Mouse (Mus musculus) ES-E14 (cell line): Measurements from ENCODE around the gene Sh2d6. TPM values are rescaled to one million over a fixed set of nuclear protein-coding genes. Genes with fewer than 3 reads are reported as not detected.

Source experiments
- DNase-seq: peaks from one replicate; pipeline ENCODE4 v3.0.0-alpha.2; 2013; ENCODE audit warnings: low read depth, low spot score
- H3K27ac ChIP-seq: 2 replicates; pipeline ENCODE4 v1.5.1; 2012; ENCODE audit warnings: low read depth, mild to moderate bottlenecking, low read length, moderate library complexity, mixed read lengths; ENCODE audit not compliant: poor library complexity, insufficient read depth, severe bottlenecking
- H3K36me3 ChIP-seq: 2 replicates; pipeline ENCODE4 v1.6.1; 2012; ENCODE audit warnings: mild to moderate bottlenecking, low read length, moderate library complexity, mixed read lengths; ENCODE audit not compliant: control insufficient read depth, poor library complexity, insufficient read depth, severe bottlenecking
- H3K4me1 ChIP-seq, 2 experiments: fragments of 150-350 bp in 1 of 2; sonication (generic) in 1 of 2; 2 replicates each; pipeline ENCODE4 v1.6.1; 2012; ENCODE audit warnings: low read length in 2 of 2, mild to moderate bottlenecking in 1 of 2, mixed read lengths in 1 of 2; ENCODE audit not compliant: control insufficient read depth in 2 of 2, insufficient read depth in 2 of 2, poor library complexity in 1 of 2
- H3K4me3 ChIP-seq, 2 experiments: fragments of 150-350 bp in 1 of 2; sonication (generic) in 1 of 2; 2 replicates each; pipeline ENCODE4 v1.5.1; 2012; ENCODE audit warnings: low read length in 2 of 2, low read depth in 1 of 2, mild to moderate bottlenecking in 1 of 2, mixed read lengths in 1 of 2; ENCODE audit not compliant: insufficient read depth in 1 of 2, poor library complexity in 1 of 2, severe bottlenecking in 1 of 2
- H3K9ac ChIP-seq: 2 replicates; pipeline ENCODE4 v1.6.1; 2012; ENCODE audit warnings: low read depth, mild to moderate bottlenecking, low read length, mixed read lengths; ENCODE audit not compliant: poor library complexity, insufficient read depth, severe bottlenecking
- H3K9me3 ChIP-seq: fragments of 150-350 bp; sonication (generic); 2 replicates; pipeline ENCODE4 v1.6.1; 2012; ENCODE audit warnings: low read depth, mild to moderate bottlenecking, low read length; ENCODE audit not compliant: control insufficient read depth, insufficient read depth
- CHD2 ChIP-seq: IDR thresholded peaks from 2 replicates; pipeline ENCODE4 v1.6.1; 2014; ENCODE audit warnings: mild to moderate bottlenecking, low read depth, low read length, inconsistent platforms
- HCFC1 ChIP-seq: IDR thresholded peaks from 2 replicates; pipeline ENCODE4 v1.6.1; 2012; ENCODE audit warnings: low read length, inconsistent platforms, borderline replicate concordance; ENCODE audit not compliant: insufficient read depth
- MAFK ChIP-seq: IDR thresholded peaks from 2 replicates; pipeline ENCODE4 v1.6.1; 2014; ENCODE audit warnings: mild to moderate bottlenecking, low read depth, low read length, inconsistent platforms; ENCODE audit not compliant: insufficient read depth
- ZC3H11A ChIP-seq: IDR thresholded peaks from 2 replicates; pipeline ENCODE4 v1.6.1; 2012; ENCODE audit warnings: low read depth, mild to moderate bottlenecking, inconsistent platforms, low read length, borderline replicate concordance
- ZNF384 ChIP-seq: IDR thresholded peaks from 2 replicates; pipeline ENCODE4 v1.6.1; 2012; ENCODE audit warnings: low read depth, low read length, inconsistent platforms
- in situ Hi-C, 2 experiments: fragments of 600-800 bp; cut with MboI; formaldehyde crosslinking; loops; one replicate each; pipeline ENCODE4 v1.15.1; 2025; ENCODE audit warnings: low sequenced_read_pairs in 2 of 2, inconsistent platforms in 1 of 2; ENCODE audit not compliant: unreplicated experiment in 2 of 2
- total RNA-seq: library from RNA; depleted of rRNA; stranded (reverse); fragments of 300-350 nt; gene quantifications from 2 replicates; pipeline ENCODE4 v1.2.3, GENCODE M21; 2012

The Sh2d6 gene
- total RNA-seq, 1 experiment = not detected

DNA sequence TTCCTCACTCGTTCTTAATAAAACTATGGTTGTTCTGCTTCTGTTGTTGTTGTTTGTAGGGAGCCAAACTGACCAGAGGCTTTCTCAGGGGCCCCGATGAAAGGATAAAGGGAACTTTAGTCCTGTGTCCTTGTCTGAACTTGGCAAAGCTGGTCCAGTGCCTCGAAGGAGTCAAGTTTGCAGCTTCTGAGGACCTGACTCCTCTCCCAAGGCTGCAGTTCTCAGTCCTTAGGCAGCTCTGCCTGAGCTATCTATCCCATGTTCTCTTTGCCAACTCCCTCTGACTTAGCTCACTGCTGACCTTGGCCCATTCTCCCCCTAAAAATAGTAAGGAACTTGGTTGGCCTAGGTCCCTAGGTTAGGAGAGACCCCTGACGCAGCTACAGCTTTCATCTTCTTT, 5.6 kb upstream of the Sh2d6 start:
- Histone ChIP-seq H3K9me3 (no peaks in the 10 kb centered on the region), H3K4me1 (no peaks in the 10 kb centered on the region), H3K9ac (no peak overlapping the region), H3K36me3 (no peaks in the 10 kb centered on the region), H3K4me3 (no peak overlapping the region), H3K27ac (no peak overlapping the region)
- in situ Hi-C loops = no loop called here
- TF ChIP-seq ZNF384 = no peak
- TF ChIP-seq CHD2 = no peak
- TF ChIP-seq ZC3H11A = no peak
- no peak for TF ChIP-seq MAFK
- DNase-seq = no peak

DNA sequence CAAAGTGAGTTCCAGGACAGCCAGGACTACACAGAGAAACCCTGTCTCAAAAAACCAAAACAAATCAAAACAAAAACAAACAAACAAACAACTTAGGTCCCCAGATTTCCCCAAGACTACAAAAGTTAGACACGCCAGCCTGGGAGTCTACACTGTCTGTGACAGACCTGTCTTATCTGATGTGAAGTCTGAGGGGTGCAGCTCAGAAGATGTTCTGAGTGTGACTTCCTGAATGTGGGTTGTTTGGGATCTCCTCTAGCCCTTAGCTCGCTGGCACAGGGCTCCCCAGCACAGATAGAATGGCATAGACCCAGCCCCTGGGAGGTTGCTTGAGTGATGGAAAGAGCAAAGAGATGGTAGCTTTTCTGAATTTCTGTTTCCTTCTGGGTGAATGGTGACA, 2.7 kb upstream of the Sh2d6 start:
- in situ Hi-C loops = no loop called here

GRCm38 (mm10) chr6:72523222-72523621, 1.7 kb upstream of the Sh2d6 start:
- no peak for DNase-seq
- in situ Hi-C loops = no loop called here
- Histone ChIP-seq H3K4me1 (peaks cover 3 to 6% of the 10 kb centered on the region in 2 experiments; a peak in 1 of 4 replicates), H3K27ac (no peak overlapping the region), H3K9me3 (no peaks in the 10 kb centered on the region), H3K36me3 (no peaks in the 10 kb centered on the region), H3K4me3 (no peak overlapping the region), H3K9ac (no peak overlapping the region)
- no peak for TF ChIP-seq ZC3H11A
- no peak for TF ChIP-seq CHD2
- no peak for TF ChIP-seq MAFK
- no peak for TF ChIP-seq ZNF384
- TF ChIP-seq HCFC1 = no peak

More for the DNA sequence above, 2.7 kb upstream of the Sh2d6 start:
- Histone ChIP-seq H3K4me1 (peaks cover 3 to 6% of the 10 kb centered on the region in 2 experiments; a peak in 1 of 4 replicates), H3K27ac (no peak overlapping the region), H3K36me3 (no peaks in the 10 kb centered on the region), H3K9me3 (no peaks in the 10 kb centered on the region), H3K4me3 (no peak overlapping the region), H3K9ac (no peak overlapping the region)
- no peak for DNase-seq
- TF ChIP-seq ZNF384 (no peak), ZC3H11A (no peak), MAFK (no peak), CHD2 (no peak), HCFC1 (no peak)

GRCm38 (mm10) chr6:72522288-72522687, 781 bp upstream of the Sh2d6 start:
- TF ChIP-seq ZC3H11A = no peak
- no peak for TF ChIP-seq ZNF384
- TF ChIP-seq MAFK = no peak
- TF ChIP-seq HCFC1 = no peak
- no peak for TF ChIP-seq CHD2
- no peak for DNase-seq
- no peak overlapping the region for H3K27ac ChIP-seq
- no peaks in the 10 kb centered on the region for H3K9me3 ChIP-seq
- no peaks in the 10 kb centered on the region for H3K36me3 ChIP-seq
- no peak overlapping the region for H3K9ac ChIP-seq
- no peak overlapping the region for H3K4me3 ChIP-seq
- in situ Hi-C loops = no loop called here
- H3K4me1 ChIP-seq = peaks cover 3 to 6% of the 10 kb centered on the region in 2 experiments; a peak in 1 of 4 replicates

DNA sequence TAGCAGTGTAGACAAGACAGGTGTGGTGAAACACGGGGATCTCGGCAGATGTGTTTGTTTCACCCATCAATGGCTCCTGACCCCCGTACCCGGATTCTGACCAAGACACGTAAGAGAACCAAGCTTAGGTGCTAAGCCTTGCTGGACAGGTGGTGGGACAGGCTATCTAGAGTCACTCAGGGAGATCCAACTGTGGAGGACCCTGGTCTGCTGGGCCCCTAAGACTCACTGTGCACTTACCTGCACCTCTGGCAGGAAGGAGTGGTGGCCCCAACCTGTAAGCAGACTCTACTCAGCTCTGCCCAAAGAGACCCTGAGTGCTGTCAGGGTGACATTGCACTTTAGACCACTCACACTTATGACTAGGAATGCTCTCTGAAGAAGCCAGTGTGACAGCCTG, 603 bp downstream of the Sh2d6 start:
- DNase-seq = no peak
- H3K4me1 ChIP-seq = peaks cover 3 to 6% of the 10 kb centered on the region in 2 experiments; a peak in 1 of 4 replicates
- no peak overlapping the region for H3K9ac ChIP-seq
- no peak overlapping the region for H3K4me3 ChIP-seq
- H3K9me3 ChIP-seq = no peaks in the 10 kb centered on the region
- H3K36me3 ChIP-seq = no peaks in the 10 kb centered on the region
- in situ Hi-C loops = no loop called here
- no peak overlapping the region for H3K27ac ChIP-seq
- TF ChIP-seq CHD2 (no peak), HCFC1 (no peak), MAFK (no peak)
